Mouse (Mus musculus) MN1 (cell line): ENCODE measurements at regions not wholly inside any gene's neighbourhood (a gene's known extent, or its start where the extent isn't known, plus 50 kb on each side); places are given as distances from the start of the nearest gene placed in this dataset.
A peak's percentile ranks its signal among the peaks of the same experiment; 100 is the strongest.
"Not testable (repeated sequence)": the region's sequence is repeated elsewhere in the genome, so short reads cannot be mapped to it uniquely, and the experiment has no call there.

Experiments
- DNase-seq: peaks from one replicate; pipeline ENCODE4 v3.0.0-alpha.2; 2016; ENCODE audit warnings: low spot score

DNA sequence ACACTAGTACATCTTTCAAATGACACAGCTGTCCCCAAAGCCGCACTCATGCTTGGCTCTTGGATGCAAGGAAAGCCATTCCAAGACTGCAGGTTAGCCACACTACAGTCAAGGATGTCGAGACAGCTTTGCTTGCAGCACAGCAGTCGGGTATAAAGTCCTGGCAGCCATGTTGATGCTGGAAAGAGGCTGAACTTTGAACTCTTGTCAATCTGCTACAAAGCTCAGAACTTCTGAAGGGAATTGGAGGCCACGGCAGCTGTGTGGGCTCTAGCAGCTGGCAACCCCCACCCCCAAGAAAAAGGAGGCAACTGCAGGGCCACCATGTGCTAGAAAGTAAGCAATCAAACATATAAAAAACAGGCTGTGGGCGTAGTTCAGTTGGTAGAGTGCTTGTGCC lies 90.0 kb upstream of the Zcchc2 start:
- no peak for DNase-seq

DNA sequence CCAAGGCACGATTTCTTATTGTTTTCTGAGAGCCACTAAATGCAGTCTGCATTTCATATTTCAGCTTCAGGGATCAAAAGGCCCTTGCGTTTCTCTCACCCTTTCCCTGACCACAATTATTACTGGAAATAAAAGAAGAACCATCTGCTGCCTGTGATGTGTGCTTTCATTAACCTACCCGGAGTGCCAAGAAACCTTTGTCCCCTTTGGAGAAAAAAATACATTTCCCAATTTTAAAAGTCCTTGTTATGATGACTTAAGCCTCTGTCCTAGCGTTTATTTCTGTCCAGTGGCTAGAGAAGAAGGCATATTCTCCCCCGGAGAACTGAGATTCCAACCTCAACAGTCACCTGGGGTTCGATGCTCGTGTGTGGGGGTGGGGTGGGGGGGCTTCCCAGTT lies 89.3 kb upstream of the Zcchc2 start:
- DNase-seq, result no peak

DNA sequence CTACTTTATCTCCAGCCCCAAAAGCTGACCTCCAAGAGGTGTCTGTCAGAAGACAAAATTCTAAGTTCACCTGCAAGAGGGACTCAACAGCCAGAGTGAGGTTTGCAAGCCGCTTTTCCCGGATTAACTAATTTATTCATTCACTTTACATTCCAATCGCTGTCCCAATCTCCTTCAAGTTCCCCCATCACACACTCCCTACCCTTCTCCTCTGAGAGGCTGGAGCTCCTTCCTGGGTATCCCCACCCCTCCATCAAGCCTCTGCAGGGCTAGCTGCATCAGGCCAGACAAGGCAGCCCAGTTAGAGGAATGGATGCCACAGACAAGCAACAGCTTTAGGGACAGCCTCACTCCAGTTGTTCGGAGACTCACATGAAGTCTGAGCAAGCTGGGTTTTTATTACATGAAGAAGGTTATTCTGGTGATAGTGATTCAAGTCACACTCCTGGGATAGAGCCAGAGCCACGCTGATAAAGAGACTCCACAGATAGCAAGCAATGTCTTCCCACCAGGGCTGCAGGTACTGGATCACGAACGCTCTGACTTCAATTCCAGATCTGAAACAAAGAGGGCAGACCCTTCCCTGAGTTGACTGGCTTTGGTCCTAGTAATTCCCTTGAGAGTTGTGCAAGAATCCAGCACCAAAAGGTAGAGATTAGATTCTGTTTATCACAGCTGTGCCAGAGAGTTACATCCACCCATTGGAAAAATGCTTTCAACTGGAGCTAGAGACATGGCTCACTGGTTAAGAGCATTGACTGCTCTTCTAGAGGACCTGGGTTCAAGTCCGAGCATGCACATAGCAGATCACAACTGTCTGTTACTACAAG lies 86.7 kb upstream of the Zcchc2 start:
- DNase-seq, result no peak

DNA sequence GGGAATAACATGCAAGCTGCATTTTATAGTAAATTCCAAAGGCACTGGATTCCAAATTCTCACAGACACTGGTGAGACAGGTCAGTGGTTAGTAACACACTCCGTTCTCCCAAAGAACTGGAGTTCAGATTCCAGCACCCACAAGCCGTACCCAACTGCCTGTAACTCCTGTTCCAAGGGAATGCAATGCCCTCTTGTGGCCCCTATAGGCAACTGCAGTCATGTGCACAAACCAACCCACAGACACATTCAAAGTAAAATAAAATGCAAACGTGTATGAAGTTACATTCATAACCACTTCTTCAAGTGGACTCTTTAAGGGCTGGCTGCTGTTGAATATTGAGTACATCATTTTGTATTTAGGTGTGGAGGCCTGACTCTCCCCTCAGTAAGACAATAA lies 85.5 kb upstream of the Zcchc2 start:
- DNase-seq, result no peak

DNA sequence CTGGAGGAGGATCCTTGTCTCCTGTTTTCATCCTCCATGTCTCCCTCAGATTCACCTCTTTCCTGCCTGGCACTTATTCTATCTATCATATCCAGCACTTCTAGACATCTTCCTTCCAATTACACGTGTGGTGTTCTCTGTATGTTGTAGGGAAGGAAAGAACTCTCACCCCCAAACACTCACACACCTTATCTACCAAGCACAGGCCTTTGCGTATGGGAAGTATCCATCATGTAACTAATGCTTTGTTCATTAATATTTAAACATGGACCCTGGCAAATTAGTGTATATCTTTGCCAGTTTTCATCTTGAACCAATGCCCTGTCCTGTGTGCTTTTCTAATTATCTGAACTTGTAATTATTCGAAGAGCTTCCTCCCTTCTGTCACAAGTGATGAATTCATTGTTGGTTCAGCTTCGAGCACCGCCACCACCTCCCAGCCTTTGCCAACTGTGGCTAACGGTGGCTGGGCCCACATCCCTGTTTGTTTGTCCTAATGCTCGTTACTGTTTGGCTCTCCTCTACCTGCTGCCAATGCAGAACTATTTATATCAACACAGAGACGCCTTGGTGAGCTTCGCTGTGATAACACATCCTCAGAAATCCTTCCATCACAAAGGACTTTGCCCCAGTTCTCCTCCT lies 84.3 kb upstream of the Zcchc2 start:
- DNase-seq, result peak; percentile 17

DNA sequence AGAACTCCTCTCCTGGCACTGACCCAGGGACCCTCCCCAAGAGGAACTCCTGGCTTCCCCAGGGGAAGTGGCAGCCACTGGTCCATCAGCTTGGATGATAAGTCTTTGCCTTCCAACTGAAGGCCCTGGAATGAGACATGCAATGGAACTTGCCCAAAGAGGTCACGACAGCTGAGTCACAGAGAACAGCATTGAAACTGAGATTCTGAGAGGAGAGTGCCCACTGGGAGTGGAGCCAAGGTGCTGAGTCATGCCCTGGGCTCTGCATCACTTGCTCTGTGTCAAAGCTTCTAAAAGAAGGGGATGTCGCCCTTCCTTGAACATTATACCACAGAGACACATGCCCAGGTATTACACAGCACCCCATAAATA lies 83.8 kb upstream of the Zcchc2 start:
- peak; percentile 91 for DNase-seq

DNA sequence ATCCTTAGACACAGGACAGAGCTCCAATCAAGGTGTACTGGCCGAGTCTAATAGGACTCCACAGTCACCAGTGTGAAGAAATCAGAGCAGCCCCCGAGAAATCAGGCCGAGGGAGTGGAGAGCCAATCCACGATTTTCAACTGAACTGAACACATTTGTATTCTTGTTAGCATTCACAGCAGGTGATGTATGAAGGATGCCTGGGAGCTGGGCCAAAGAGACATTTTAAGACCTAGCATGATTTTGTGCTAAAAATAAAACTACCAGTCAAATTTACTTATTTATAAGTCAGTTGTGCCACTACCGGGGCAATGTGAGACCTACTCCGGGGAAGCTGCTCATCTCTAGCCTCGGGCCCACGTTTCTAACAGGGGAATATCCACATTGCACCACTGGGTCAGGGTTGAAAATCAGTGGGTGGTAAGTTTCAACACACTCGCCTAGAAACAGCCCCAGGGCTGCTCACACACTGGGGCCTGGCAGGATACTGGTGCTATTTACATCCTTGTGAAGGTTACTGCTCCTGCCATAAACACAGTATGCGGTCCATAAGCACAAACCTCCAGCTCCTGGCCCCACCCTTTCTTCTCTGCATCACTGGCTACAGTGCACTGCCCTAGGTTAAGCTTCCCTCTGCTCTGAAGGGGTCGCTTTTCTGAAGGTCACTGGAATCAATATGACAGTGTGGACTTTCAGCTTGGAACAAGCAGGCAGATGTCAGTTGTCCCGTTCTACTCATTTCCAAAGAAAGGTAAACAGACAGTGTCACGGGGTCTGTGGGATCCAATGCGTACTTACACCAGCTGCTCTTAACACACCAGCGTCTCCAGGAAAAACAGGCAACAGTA lies 82.0 kb upstream of the Zcchc2 start:
- no peak for DNase-seq

DNA sequence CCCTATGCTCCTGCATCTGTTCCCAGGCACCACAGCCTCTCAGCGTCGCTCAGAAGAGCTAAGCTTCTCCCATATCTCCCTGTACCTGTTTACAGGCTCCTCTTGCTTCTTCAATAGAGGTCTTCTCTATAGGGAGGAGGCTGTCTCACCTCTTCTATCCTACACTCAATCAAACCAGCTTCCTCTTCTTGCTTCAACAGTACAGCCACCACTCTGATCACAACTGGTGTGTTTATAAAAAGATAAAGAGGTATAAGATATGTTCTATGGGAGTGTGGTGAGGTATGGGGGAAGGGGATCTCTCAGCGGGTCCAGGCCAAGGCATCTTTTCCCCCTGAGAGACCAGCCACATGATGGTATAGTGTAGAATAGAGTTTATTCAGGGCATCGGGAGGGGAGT lies 81.1 kb upstream of the Zcchc2 start:
- no peak for DNase-seq

DNA sequence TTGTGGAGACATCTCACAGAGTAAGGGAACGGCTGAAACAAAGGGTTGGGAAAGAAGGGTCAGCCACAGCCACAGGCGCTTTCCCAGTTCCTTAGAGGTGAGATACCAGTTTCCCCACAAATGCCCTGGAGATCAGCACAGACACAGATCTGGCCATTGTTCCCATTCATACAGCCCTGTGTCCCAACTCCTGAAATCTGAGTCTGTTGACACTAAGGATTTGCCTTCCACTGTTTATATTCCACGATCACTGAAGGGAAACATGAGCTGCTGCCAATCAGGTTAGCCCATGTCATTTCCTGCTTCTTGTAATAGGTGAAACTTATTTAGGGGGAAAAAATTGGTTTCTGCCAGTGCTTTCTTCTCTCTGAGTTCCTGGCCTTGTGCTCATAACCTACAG lies 78.5 kb upstream of the Zcchc2 start:
- no peak for DNase-seq

DNA sequence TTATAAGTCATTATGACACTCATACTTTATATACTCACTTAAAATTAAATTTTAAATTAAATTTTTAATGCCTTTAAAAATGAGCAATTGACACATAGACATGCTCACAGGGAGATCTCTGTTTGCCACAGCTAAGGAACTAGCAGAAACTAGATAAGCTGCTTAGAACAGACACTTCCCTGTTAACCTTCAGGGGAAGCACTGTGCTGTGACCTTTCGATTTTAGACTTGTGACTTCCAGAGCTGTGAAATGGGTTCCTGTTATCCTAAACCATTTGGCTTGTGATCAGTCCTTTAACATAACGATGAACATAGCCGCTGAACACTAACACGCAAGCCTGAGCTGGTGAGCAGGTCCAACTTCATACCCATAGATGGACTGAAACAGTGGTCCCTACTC lies 68.4 kb upstream of the Zcchc2 start:
- DNase-seq, result no peak

DNA sequence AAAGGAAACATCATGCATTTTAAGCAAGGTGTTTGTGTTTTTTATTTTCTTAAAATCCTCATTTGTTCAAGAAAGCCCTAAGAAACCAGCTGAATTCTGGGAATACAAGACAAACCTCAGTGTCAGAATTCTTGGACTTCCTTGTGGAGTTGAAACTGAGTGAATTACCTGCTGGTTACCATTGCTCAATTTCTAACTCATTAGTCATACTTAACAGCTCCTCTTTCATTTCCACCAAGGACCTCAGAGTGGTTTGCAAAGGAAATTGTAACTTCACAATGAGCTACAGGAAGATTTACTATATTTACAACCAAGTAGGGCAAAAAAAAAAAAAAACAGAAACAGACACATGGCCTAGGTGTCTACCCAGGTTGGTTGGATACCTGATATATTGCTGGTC lies 67.6 kb upstream of the Zcchc2 start:
- DNase-seq, result no peak

DNA sequence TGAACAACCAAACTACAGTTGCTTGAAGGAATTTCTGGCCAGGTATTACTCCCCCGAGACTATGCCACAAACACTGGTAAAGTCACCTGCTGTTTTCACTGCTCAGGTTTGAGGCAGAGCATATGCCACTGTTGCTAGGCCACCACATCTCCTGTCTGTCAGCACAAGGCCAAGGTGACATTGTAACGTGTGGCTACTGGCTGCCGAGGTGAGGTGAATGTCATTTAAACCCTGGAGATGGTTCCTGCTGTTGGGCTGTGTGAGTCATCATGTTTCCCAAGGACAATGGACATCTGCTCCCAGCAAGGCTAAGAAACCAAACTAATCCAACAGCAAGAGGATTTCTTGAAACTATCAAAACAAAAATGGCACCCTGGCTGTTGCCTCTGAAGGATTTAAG lies 67.2 kb upstream of the Zcchc2 start:
- no peak for DNase-seq

DNA sequence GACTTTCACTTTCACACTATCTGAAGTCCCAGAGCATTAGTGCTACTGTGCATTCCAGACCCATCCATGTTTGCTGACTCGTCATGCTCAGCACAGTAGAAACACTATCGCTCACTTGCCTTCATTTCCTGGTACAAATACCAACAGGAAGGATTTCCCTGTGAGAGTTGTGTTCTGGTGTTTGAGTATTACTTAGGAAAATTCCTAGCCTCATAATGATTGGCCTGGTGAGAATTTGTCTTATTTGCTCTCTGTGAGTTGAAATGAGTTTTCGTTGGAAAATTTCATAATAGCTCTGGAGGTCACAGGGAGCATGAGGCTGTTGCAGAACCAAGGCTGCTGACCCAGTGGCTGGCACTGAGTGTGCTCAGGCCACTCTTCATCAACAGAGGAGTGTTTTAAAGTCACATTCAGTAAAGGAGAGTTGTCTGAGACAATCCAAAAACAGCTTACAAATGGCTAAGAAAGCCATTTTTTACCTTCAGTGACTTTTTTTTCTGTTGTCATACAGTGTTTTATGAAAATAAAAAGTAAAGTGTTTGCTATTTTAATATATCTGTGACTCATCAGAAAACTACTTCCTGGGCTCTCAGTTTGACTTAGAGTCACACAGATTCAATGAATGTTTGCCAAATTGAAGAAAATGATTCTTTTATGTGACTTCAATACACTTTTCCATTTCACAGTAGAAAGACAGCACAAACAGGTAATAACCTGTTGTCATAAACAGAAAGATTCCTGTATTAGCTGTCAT lies 64.4 kb upstream of the Zcchc2 start:
- DNase-seq, result no peak

DNA sequence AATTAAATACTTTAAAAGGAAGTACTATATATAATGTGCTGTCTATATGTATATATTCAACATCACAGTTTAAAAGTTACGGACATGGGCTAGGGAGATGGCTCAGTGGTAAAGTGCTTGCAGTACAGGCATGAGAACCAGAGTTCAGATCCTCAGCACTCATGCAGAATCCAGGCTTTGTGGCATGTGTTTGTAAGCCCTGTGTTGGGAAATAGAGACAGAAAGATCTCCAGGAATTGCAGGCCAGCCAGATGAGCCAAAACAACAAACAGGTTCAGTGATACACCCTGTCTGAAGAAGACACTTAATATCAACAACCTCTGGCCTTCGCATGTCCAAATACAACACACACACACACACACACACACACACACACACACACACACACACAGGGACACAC lies 63.3 kb upstream of the Zcchc2 start:
- DNase-seq, result no peak

DNA sequence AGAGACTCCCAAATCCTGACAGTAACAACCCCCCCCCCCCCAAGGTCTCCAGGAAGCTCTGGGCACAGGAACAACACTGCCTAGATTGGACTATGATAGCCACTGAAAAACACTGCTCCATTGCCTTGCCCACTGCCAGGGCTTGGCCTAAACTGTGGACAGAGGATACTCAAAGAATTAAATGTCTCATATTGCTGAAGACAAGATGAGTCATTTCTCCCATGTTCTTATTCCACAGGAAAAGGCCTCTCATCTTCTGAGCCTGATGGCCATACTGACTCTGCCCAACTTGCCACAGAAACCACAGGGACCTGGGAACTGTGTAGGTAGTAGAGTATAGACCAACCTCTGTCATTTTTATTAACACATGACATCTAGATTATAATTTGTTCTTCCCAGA lies 59.4 kb upstream of the Zcchc2 start:
- no peak for DNase-seq

DNA sequence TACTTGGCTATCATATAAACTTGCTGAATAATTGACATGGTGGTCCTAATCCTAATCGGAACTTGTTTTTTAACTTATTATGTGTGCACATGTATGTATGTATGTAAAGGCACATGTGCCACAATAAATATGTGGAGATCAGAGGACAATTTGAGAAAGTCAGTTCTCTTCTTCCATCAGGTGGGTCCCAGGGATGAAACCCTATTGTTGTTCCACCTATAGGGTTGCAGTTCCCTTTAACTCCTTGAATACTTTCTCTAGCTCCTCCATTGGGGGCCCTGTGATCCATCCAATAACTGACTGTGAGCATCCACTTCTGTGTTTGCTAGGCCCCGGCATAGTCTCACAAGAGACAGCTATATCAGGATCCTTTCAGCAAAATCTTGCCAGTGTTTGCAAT lies 56.0 kb upstream of the Zcchc2 start:
- not testable (repeated sequence) for DNase-seq
